Mouse (Mus musculus): ENCODE measurements around the gene Amigo3. TPM values are rescaled to one million over a fixed set of nuclear protein-coding genes. Genes with fewer than 3 reads are reported as not detected.
A peak's percentile ranks its signal among the peaks of the same experiment; 100 is the strongest.

The Amigo3 gene
- polyA plus RNA-seq, 1 experiment = 12.0 TPM

GRCm38 (mm10) chr9:108057262-108057562 is 4.3 kb downstream of the Amigo3 start:
- Histone ChIP-seq H3K4me1 (ENCODE audit: control insufficient read depth, insufficient read depth, insufficient read length, low read length) (peaks cover 16% of the 10 kb centered on the region), H3K27ac (ENCODE audit: insufficient read depth, low read depth, low read length) (no peak overlapping the region), H3K36me3 (ENCODE audit: control insufficient read depth, insufficient read depth, low read length) (peaks cover 56% of the 10 kb centered on the region), H3K27me3 (ENCODE audit: control insufficient read depth, insufficient read depth, low read length) (no peaks in the 10 kb centered on the region), H3K4me3 (ENCODE audit: low read depth, low read length) (no peak overlapping the region)
- TF ChIP-seq CTCF (IDR thresholded peaks at IDR 0.05; ENCODE audit: extremely low read depth, insufficient read length, insufficient replicate concordance, low read depth, low read length) (no peak), POLR2A (IDR thresholded peaks at IDR 0.05; ENCODE audit: low read depth, low read length) (no peak)
- 89% methylated on average over 5 of the region's 5 CpGs for WGBS

GRCm38 (mm10) chr9:108058291-108058690 is 5.3 kb downstream of the Amigo3 start:
- Histone ChIP-seq H3K27ac (ENCODE audit: insufficient read depth, low read depth, low read length) (no peak overlapping the region), H3K4me1 (ENCODE audit: control insufficient read depth, insufficient read depth, insufficient read length, low read length) (peaks cover 13% of the 10 kb centered on the region), H3K36me3 (ENCODE audit: control insufficient read depth, insufficient read depth, low read length) (peaks cover 60% of the 10 kb centered on the region), H3K27me3 (ENCODE audit: control insufficient read depth, insufficient read depth, low read length) (no peaks in the 10 kb centered on the region), H3K4me3 (ENCODE audit: low read depth, low read length) (no peak overlapping the region)
- WGBS = 97% methylated on average over 9 of the region's 9 CpGs
- TF ChIP-seq POLR2A (IDR thresholded peaks at IDR 0.05; ENCODE audit: low read depth, low read length) (no peak), CTCF (IDR thresholded peaks at IDR 0.05; ENCODE audit: extremely low read depth, insufficient read length, insufficient replicate concordance, low read depth, low read length) (no peak)

- H3K4me3 ChIP-seq (ENCODE audit: low read depth, low read length) = no peak overlapping the region
- H3K4me1 ChIP-seq (ENCODE audit: control insufficient read depth, insufficient read depth, insufficient read length, low read length) = no peaks in the 10 kb centered on the region
- H3K27ac ChIP-seq (ENCODE audit: insufficient read depth, low read depth, low read length) = no peak overlapping the region
- no peaks in the 10 kb centered on the region for H3K27me3 ChIP-seq (ENCODE audit: control insufficient read depth, insufficient read depth, low read length)
- WGBS = 88% methylated on average over 3 of the region's 3 CpGs
- peaks cover 49% of the 10 kb centered on the region for H3K36me3 ChIP-seq (ENCODE audit: control insufficient read depth, insufficient read depth, low read length)
- TF ChIP-seq CTCF (IDR thresholded peaks at IDR 0.05; ENCODE audit: extremely low read depth, insufficient read length, insufficient replicate concordance, low read depth, low read length) (no peak), POLR2A (IDR thresholded peaks at IDR 0.05; ENCODE audit: low read depth, low read length) (no peak)
Measured at GRCm38 (mm10) chr9:108062142-108062541, 9.2 kb downstream of the Amigo3 start.

- 87% methylated on average over 12 of the region's 12 CpGs for WGBS
- Histone ChIP-seq H3K4me3 (ENCODE audit: low read depth, low read length) (no peak overlapping the region), H3K4me1 (ENCODE audit: control insufficient read depth, insufficient read depth, insufficient read length, low read length) (no peaks in the 10 kb centered on the region), H3K27me3 (ENCODE audit: control insufficient read depth, insufficient read depth, low read length) (no peaks in the 10 kb centered on the region), H3K36me3 (ENCODE audit: control insufficient read depth, insufficient read depth, low read length) (peaks cover 42% of the 10 kb centered on the region), H3K27ac (ENCODE audit: insufficient read depth, low read depth, low read length) (no peak overlapping the region)
- TF ChIP-seq CTCF (IDR thresholded peaks at IDR 0.05; ENCODE audit: extremely low read depth, insufficient read length, insufficient replicate concordance, low read depth, low read length) = no peak
- TF ChIP-seq POLR2A (IDR thresholded peaks at IDR 0.05; ENCODE audit: low read depth, low read length) = no peak
Measured at GRCm38 (mm10) chr9:108063361-108063760, 10.4 kb downstream of the Amigo3 start.

GRCm38 (mm10) chr9:108065491-108066011 is 12.6 kb downstream of the Amigo3 start:
- Histone ChIP-seq H3K36me3 (ENCODE audit: control insufficient read depth, insufficient read depth, low read length) (peaks cover 41% of the 10 kb centered on the region), H3K27me3 (ENCODE audit: control insufficient read depth, insufficient read depth, low read length) (no peaks in the 10 kb centered on the region), H3K4me3 (ENCODE audit: low read depth, low read length) (no peak overlapping the region), H3K27ac (ENCODE audit: insufficient read depth, low read depth, low read length) (no peak overlapping the region), H3K4me1 (ENCODE audit: control insufficient read depth, insufficient read depth, insufficient read length, low read length) (no peaks in the 10 kb centered on the region)
- 37% methylated on average over 5 of the region's 5 CpGs for WGBS
- TF ChIP-seq POLR2A (IDR thresholded peaks at IDR 0.05; ENCODE audit: low read depth, low read length) (no peak), CTCF (IDR thresholded peaks at IDR 0.05; ENCODE audit: extremely low read depth, insufficient read length, insufficient replicate concordance, low read depth, low read length) (peak; percentile 64; the same call in 1 of the 2 replicates)

- no peak for TF ChIP-seq POLR2A (IDR thresholded peaks at IDR 0.05; ENCODE audit: low read depth, low read length)
- TF ChIP-seq CTCF (IDR thresholded peaks at IDR 0.05; ENCODE audit: extremely low read depth, insufficient read length, insufficient replicate concordance, low read depth, low read length) = no peak
- WGBS = 87% methylated on average over 7 of the region's 7 CpGs
- Histone ChIP-seq H3K36me3 (ENCODE audit: control insufficient read depth, insufficient read depth, low read length) (peaks cover 47% of the 10 kb centered on the region), H3K4me3 (ENCODE audit: low read depth, low read length) (no peak overlapping the region), H3K4me1 (ENCODE audit: control insufficient read depth, insufficient read depth, insufficient read length, low read length) (no peaks in the 10 kb centered on the region), H3K27me3 (ENCODE audit: control insufficient read depth, insufficient read depth, low read length) (no peaks in the 10 kb centered on the region), H3K27ac (ENCODE audit: insufficient read depth, low read depth, low read length) (no peak overlapping the region)
Measured at GRCm38 (mm10) chr9:108067199-108067598, 14.2 kb downstream of the Amigo3 start.

GRCm38 (mm10) chr9:108067900-108068299 is 14.9 kb downstream of the Amigo3 start:
- Histone ChIP-seq H3K27me3 (ENCODE audit: control insufficient read depth, insufficient read depth, low read length) (no peaks in the 10 kb centered on the region), H3K4me1 (ENCODE audit: control insufficient read depth, insufficient read depth, insufficient read length, low read length) (no peaks in the 10 kb centered on the region), H3K27ac (ENCODE audit: insufficient read depth, low read depth, low read length) (no peak overlapping the region), H3K4me3 (ENCODE audit: low read depth, low read length) (no peak overlapping the region), H3K36me3 (ENCODE audit: control insufficient read depth, insufficient read depth, low read length) (peaks cover 42% of the 10 kb centered on the region)
- TF ChIP-seq POLR2A (IDR thresholded peaks at IDR 0.05; ENCODE audit: low read depth, low read length) = no peak
- peak; percentile 78; the same call in 1 of the 2 replicates for TF ChIP-seq CTCF (IDR thresholded peaks at IDR 0.05; ENCODE audit: extremely low read depth, insufficient read length, insufficient replicate concordance, low read depth, low read length)
- 25% methylated on average over 8 of the region's 8 CpGs for WGBS

Data from small intestine, adult 2 months (tissue).